Mouse (Mus musculus) forebrain, embryonic 11.5 days (tissue): Measurements from ENCODE around the gene Zfp213. TPM values are rescaled to one million over a fixed set of nuclear protein-coding genes. Genes with fewer than 3 reads are reported as not detected.

Experiments used
- ATAC-seq: fragments of 200-750 bp; cut with Nextera tagmentation; replicated peaks from 2 replicates; pipeline ENCODE4 v1.8.0; 2017; ENCODE audit warnings: moderate TSS enrichment; ENCODE audit not compliant: low FRiP score
- DNase-seq: peaks from one replicate; pipeline ENCODE4 v3.0.0-alpha.2; 2017; ENCODE audit warnings: low spot score
- H3K27ac ChIP-seq: fragments of 300-500 bp; sonication (generic); 2 replicates; pipeline ENCODE4 v1.5.1; 2014; ENCODE audit warnings: low read depth, low read length
- H3K27me3 ChIP-seq: fragments of 300-500 bp; sonication (generic); 2 replicates; pipeline ENCODE4 v1.6.1; 2014; ENCODE audit warnings: mild to moderate bottlenecking, low read length, mixed read lengths; ENCODE audit not compliant: control insufficient read depth, insufficient read depth
- H3K36me3 ChIP-seq: fragments of 300-500 bp; sonication (generic); 2 replicates; pipeline ENCODE4 v1.6.1; 2014; ENCODE audit warnings: mild to moderate bottlenecking, low read length, moderate library complexity, mixed read lengths; ENCODE audit not compliant: control insufficient read depth, insufficient read depth
- H3K4me1 ChIP-seq: fragments of 300-500 bp; sonication (generic); replicated peaks from 2 replicates; pipeline ENCODE4 v1.6.1; 2014; ENCODE audit warnings: low read length, mixed read lengths; ENCODE audit not compliant: control insufficient read depth, insufficient read depth
- H3K4me2 ChIP-seq: fragments of 300-500 bp; sonication (generic); 2 replicates; pipeline ENCODE4 v1.6.1; 2014; ENCODE audit warnings: low read depth, mild to moderate bottlenecking, low read length, moderate library complexity, mixed read lengths; ENCODE audit not compliant: severe bottlenecking
- H3K4me3 ChIP-seq: fragments of 300-500 bp; sonication (generic); 2 replicates; pipeline ENCODE4 v1.5.1; 2014; ENCODE audit warnings: low read depth, low read length
- H3K9ac ChIP-seq: fragments of 300-500 bp; sonication (generic); 2 replicates; pipeline ENCODE4 v1.6.1; 2014; ENCODE audit warnings: low read length
- H3K9me3 ChIP-seq: fragments of 300-500 bp; sonication (generic); 2 replicates; pipeline ENCODE4 v1.6.1; 2016; ENCODE audit warnings: low read length, mixed read lengths; ENCODE audit not compliant: control insufficient read depth
- WGBS: fragments of 180-500 bp; shearing (Covaris S2); extraction: QIAGEN DNeasy Blood & Tissue Kit; methylation state at CpG from one replicate; pipeline ENCODE4 v1.1.7; 2014; 5-methylcytosine and 5-hydroxymethylcytosine counted together
- polyA plus RNA-seq: library from polyadenylated mRNA; unstranded; fragments of >200 nt; fragmentation: Nextera tagmentation; extraction: Ambion mirVana; gene quantifications from 2 replicates; pipeline ENCODE4 v1.2.1, GENCODE M21; 2014

Zfp213 gene
- 28.1 and 29.9 TPM in 2 replicates for polyA plus RNA-seq

- peak; percentile 97 for DNase-seq
- 2% methylated on average over 59 of the region's 59 CpGs for WGBS
- H3K27me3 ChIP-seq: no peaks in the 10 kb centered on the region
Measured at GRCm38 (mm10) chr17:23563595-23564367, at the start of gene Zfp213. Zfp213 (minus strand) TSS chr17:23564238.

GRCm38 (mm10) chr17:23610361-23610800, 46.3 kb upstream of the Zfp213 start:
- no peaks in the 10 kb centered on the region for H3K9me3 ChIP-seq
- WGBS: 87% methylated on average over 28 of the region's 28 CpGs
- no peaks in the 10 kb centered on the region for H3K27me3 ChIP-seq
- H3K4me2 ChIP-seq: no peak overlapping the region
- H3K4me3 ChIP-seq: no peak overlapping the region
- H3K4me1 ChIP-seq: no peaks in the 10 kb centered on the region
- DNase-seq (peak; percentile 70), ATAC-seq (0 out of 2 replicates have a peak, but pooled peaks have one; percentile 46)
- H3K36me3 ChIP-seq: no peaks in the 10 kb centered on the region
- no peak overlapping the region for H3K9ac ChIP-seq
- no peak overlapping the region for H3K27ac ChIP-seq

More at GRCm38 (mm10) chr17:23563595-23564367, at the start of gene Zfp213:
- peak; percentile 96 for ATAC-seq
- peak within 1 kb of the TSS; percentile 86 for H3K27ac ChIP-seq
- H3K36me3 ChIP-seq: no peaks in the 10 kb centered on the region; the same call in 1 of the 2 replicates
- peak within 1 kb of the TSS; percentile 81 for H3K4me2 ChIP-seq
- peak within 1 kb of the TSS; percentile 95 for H3K9ac ChIP-seq
- no peaks in the 10 kb centered on the region for H3K9me3 ChIP-seq
- peak within 1 kb of the TSS; percentile 77 for H3K4me3 ChIP-seq
- H3K4me1 ChIP-seq: no peaks in the 10 kb centered on the region; the same call in 1 of the 2 replicates

GRCm38 (mm10) chr17:23609612-23610011, 45.6 kb upstream of the Zfp213 start:
- Histone ChIP-seq H3K4me1 (no peaks in the 10 kb centered on the region), H3K36me3 (no peaks in the 10 kb centered on the region), H3K4me3 (no peak overlapping the region), H3K9me3 (no peaks in the 10 kb centered on the region), H3K27ac (no peak overlapping the region), H3K4me2 (no peak overlapping the region), H3K27me3 (no peaks in the 10 kb centered on the region), H3K9ac (no peak overlapping the region)
- DNase-seq (no peak), ATAC-seq (no peak)
- 94% methylated on average over 24 of the region's 24 CpGs for WGBS

- no peak for ATAC-seq
- H3K4me3 ChIP-seq: no peak overlapping the region
- no peaks in the 10 kb centered on the region for H3K36me3 ChIP-seq
- no peak overlapping the region for H3K4me2 ChIP-seq
- H3K27ac ChIP-seq: no peak overlapping the region
- no peaks in the 10 kb centered on the region for H3K27me3 ChIP-seq
- H3K4me1 ChIP-seq: peaks cover 2% of the 10 kb centered on the region; the same call in 1 of the 2 replicates
- 80% methylated on average over 8 of the region's 8 CpGs for WGBS
- no peak for DNase-seq
- H3K9ac ChIP-seq: no peak overlapping the region
- no peaks in the 10 kb centered on the region for H3K9me3 ChIP-seq
Measured at GRCm38 (mm10) chr17:23605220-23605619, 41.2 kb upstream of the Zfp213 start.

GRCm38 (mm10) chr17:23604394-23604793, 40.4 kb upstream of the Zfp213 start:
- Histone ChIP-seq H3K9ac (no peak overlapping the region), H3K4me2 (no peak overlapping the region), H3K4me3 (no peak overlapping the region), H3K27me3 (no peaks in the 10 kb centered on the region), H3K27ac (no peak overlapping the region), H3K9me3 (no peaks in the 10 kb centered on the region), H3K36me3 (no peaks in the 10 kb centered on the region), H3K4me1 (peaks cover 2% of the 10 kb centered on the region; the same call in 1 of the 2 replicates)
- WGBS: 78% methylated on average over 7 of the region's 7 CpGs
- DNase-seq: no peak
- ATAC-seq: no peak

GRCm38 (mm10) chr17:23603542-23603941, 39.5 kb upstream of the Zfp213 start:
- H3K4me1 ChIP-seq: peaks cover 2% of the 10 kb centered on the region; the same call in 1 of the 2 replicates
- WGBS: 55% methylated on average over 2 of the region's 2 CpGs
- DNase-seq (no peak), ATAC-seq (no peak)
- H3K27ac ChIP-seq: no peak overlapping the region
- H3K9me3 ChIP-seq: no peaks in the 10 kb centered on the region
- H3K4me2 ChIP-seq: no peak overlapping the region
- H3K27me3 ChIP-seq: no peaks in the 10 kb centered on the region
- H3K4me3 ChIP-seq: no peak overlapping the region
- no peaks in the 10 kb centered on the region for H3K36me3 ChIP-seq
- no peak overlapping the region for H3K9ac ChIP-seq

GRCm38 (mm10) chr17:23603077-23603476, 39.0 kb upstream of the Zfp213 start:
- Histone ChIP-seq H3K4me2 (no peak overlapping the region), H3K9ac (no peak overlapping the region), H3K36me3 (no peaks in the 10 kb centered on the region), H3K27me3 (no peaks in the 10 kb centered on the region), H3K9me3 (no peaks in the 10 kb centered on the region), H3K27ac (no peak overlapping the region), H3K4me1 (peaks cover 2% of the 10 kb centered on the region; the same call in 1 of the 2 replicates), H3K4me3 (no peak overlapping the region)
- WGBS: 9% methylated on average over 8 of the region's 8 CpGs
- DNase-seq (no peak), ATAC-seq (no peak)

- no peaks in the 10 kb centered on the region for H3K27me3 ChIP-seq
- H3K9me3 ChIP-seq: no peaks in the 10 kb centered on the region
- no peak overlapping the region for H3K27ac ChIP-seq
- DNase-seq (no peak), ATAC-seq (no peak)
- no peak overlapping the region for H3K9ac ChIP-seq
- WGBS: 42% methylated on average over 10 of the region's 10 CpGs
- no peaks in the 10 kb centered on the region for H3K36me3 ChIP-seq
- H3K4me2 ChIP-seq: no peak overlapping the region
- no peak overlapping the region for H3K4me3 ChIP-seq
- H3K4me1 ChIP-seq: peaks cover 2% of the 10 kb centered on the region; the same call in 1 of the 2 replicates
Measured at GRCm38 (mm10) chr17:23601836-23602585, 38.0 kb upstream of the Zfp213 start.
